Mouse (Mus musculus) liver, postnatal 0 days (tissue): Measurements from ENCODE around the gene Qars. TPM values are rescaled to one million over a fixed set of nuclear protein-coding genes. Genes with fewer than 3 reads are reported as not detected.

Experiments used
- ATAC-seq: fragments of 200-750 bp; cut with Nextera tagmentation; 2 replicates; pipeline ENCODE4 v1.8.0; 2017; ENCODE audit warnings: mild to moderate bottlenecking, moderate library complexity
- DNase-seq: peaks from one replicate; pipeline ENCODE4 v3.0.0-alpha.2; 2016
- H3K27ac ChIP-seq: fragments of 300-500 bp; sonication (generic); 2 replicates; pipeline ENCODE4 v1.5.1; 2014; ENCODE audit warnings: antibody characterized with exemption, moderate library complexity, mild to moderate bottlenecking, low read depth
- H3K27me3 ChIP-seq: fragments of 300-500 bp; sonication (generic); 2 replicates; pipeline ENCODE4 v1.6.1; 2014; ENCODE audit warnings: low read length, control low read depth, mixed read lengths; ENCODE audit not compliant: insufficient read depth
- H3K36me3 ChIP-seq: fragments of 300-500 bp; sonication (generic); replicated peaks from 2 replicates; pipeline ENCODE4 v1.6.1; 2014; ENCODE audit warnings: mild to moderate bottlenecking, control low read depth, low read length, moderate library complexity, mixed read lengths; ENCODE audit not compliant: insufficient read depth
- H3K4me1 ChIP-seq: fragments of 300-500 bp; sonication (generic); 2 replicates; pipeline ENCODE4 v1.6.1; 2014; ENCODE audit warnings: antibody characterized with exemption, mild to moderate bottlenecking, control low read depth; ENCODE audit not compliant: insufficient read depth
- H3K4me2 ChIP-seq: fragments of 300-500 bp; sonication (generic); 2 replicates; pipeline ENCODE4 v1.6.1; 2014; ENCODE audit warnings: low read depth, mild to moderate bottlenecking, low read length, moderate library complexity, mixed read lengths
- H3K4me3 ChIP-seq: fragments of 300-500 bp; sonication (generic); 2 replicates; pipeline ENCODE4 v1.5.1; 2014; ENCODE audit warnings: low read depth, low read length
- H3K9ac ChIP-seq: fragments of 300-500 bp; sonication (generic); replicated peaks from 2 replicates; pipeline ENCODE4 v1.6.1; 2014; ENCODE audit warnings: mild to moderate bottlenecking, moderate library complexity
- H3K9me3 ChIP-seq: fragments of 300-500 bp; sonication (generic); 2 replicates; pipeline ENCODE4 v1.6.1; 2016; ENCODE audit warnings: mild to moderate bottlenecking, control low read depth, low read length, mixed read lengths
- CTCF ChIP-seq: sonication (generic); IDR thresholded peaks from 2 replicates; pipeline ENCODE4 v1.5.1; 2016; ENCODE audit warnings: antibody characterized with exemption, low read depth
- EP300 ChIP-seq: IDR thresholded peaks from 2 replicates; pipeline ENCODE4 v1.6.1; 2016; ENCODE audit warnings: antibody characterized with exemption, low read depth, mild to moderate bottlenecking
- WGBS: fragments of 180-500 bp; shearing (Covaris S2); extraction: QIAGEN DNeasy Blood & Tissue Kit; methylation state at CpG from one replicate; pipeline ENCODE4 v1.1.7; 2014; ENCODE audit not compliant: insufficient replicate concordance; 5-methylcytosine and 5-hydroxymethylcytosine counted together
- polyA plus RNA-seq: library from polyadenylated mRNA; unstranded; fragments of >200 nt; fragmentation: Nextera tagmentation; extraction: Ambion mirVana; gene quantifications from 2 replicates; pipeline ENCODE4 v1.2.1, GENCODE M21; 2015

Qars gene
- polyA plus RNA-seq, 1 experiment from 2014 or later, result 33.0 TPM

DNA sequence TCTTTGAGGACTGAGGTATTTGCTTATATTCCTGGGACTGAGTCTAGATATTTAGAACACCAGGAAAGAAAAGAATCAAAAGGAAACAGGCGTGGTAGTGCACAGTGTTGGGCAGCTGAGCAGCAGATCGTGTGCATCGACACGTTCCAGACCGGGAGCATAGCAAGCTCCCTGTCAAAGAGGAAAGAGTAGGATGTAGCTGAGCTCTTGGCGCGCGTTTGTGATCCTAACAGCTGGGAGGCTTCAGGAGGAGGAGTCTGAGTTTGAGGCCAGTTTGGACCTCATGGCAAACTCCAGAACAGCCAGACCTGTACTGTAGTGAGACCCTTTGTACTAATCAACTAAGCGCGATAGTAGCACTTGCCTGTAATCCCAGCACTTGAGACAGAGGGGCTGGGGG is 45.3 kb upstream of the Qars start:
- Histone ChIP-seq H3K4me1 (peaks cover 18% of the 10 kb centered on the region), H3K9ac (no peak overlapping the region), H3K4me3 (no peak overlapping the region), H3K4me2 (0 out of 2 replicates have a peak overlapping the region, but pooled peaks have one; percentile 85), H3K36me3 (peaks cover 21% of the 10 kb centered on the region), H3K27ac (no peak overlapping the region), H3K9me3 (no peaks in the 10 kb centered on the region), H3K27me3 (no peaks in the 10 kb centered on the region)
- 85% methylated on average over 10 of the region's 10 CpGs for WGBS
- TF ChIP-seq CTCF, result no peak
- no peak for TF ChIP-seq EP300
- DNase-seq, result no peak
- no peak for ATAC-seq

DNA sequence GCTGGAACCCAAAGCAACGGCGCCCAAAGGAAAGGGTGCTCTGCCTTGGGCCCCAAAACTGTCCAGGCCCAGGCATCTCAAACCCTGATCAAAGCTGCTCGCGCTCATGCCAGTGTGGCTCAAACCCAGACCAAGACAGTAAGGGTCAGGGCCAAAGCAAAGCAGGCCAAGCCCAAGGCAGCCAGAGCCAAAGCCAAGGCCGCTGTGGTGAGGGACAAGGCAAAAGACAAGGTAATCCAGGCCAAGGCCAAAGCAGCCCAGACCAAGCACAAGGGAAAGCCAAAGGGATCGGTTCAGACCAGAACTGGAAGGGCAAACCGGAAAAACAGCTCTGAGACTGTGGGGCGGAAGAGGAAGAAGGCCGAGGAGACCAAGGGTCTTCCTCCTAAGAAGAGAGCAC is 43.8 kb upstream of the Qars start:
- Histone ChIP-seq H3K36me3 (peaks cover 21% of the 10 kb centered on the region), H3K27ac (no peak overlapping the region), H3K9ac (no peak overlapping the region), H3K9me3 (no peaks in the 10 kb centered on the region), H3K4me3 (no peak overlapping the region), H3K4me2 (no peak overlapping the region), H3K27me3 (no peaks in the 10 kb centered on the region), H3K4me1 (peaks cover 18% of the 10 kb centered on the region)
- ATAC-seq (no peak), DNase-seq (no peak)
- TF ChIP-seq CTCF (no peak), EP300 (no peak)
- 96% methylated on average over 9 of the region's 9 CpGs for WGBS

DNA sequence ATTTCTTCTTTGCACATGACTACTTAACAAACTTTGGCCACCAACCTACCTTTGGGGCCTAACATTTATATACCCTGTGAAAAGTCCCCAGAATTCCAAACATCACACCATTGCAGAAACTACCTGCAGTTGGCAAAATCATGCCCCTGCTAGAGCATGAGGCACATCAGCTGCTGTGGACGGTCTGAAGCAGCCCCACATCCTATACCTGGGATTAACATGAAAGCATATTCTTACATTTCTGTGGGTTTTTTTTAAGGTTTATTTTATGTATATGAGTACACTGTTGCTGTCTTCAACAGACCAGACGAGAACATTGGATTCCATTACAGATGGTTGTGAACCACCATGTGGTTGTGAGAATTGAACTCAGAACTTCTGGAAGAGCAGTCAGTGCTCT is 41.3 kb upstream of the Qars start:
- H3K4me1 ChIP-seq, result peaks cover 12% of the 10 kb centered on the region
- ATAC-seq, result no peak

GRCm38 (mm10) chr9:108469430-108469829 is 38.1 kb upstream of the Qars start:
- Histone ChIP-seq H3K27ac (no peak overlapping the region), H3K36me3 (peaks cover 6% of the 10 kb centered on the region; the same call in 1 of the 2 replicates), H3K9ac (no peak overlapping the region), H3K4me1 (no peaks in the 10 kb centered on the region), H3K27me3 (no peaks in the 10 kb centered on the region), H3K4me2 (no peak overlapping the region), H3K9me3 (no peaks in the 10 kb centered on the region), H3K4me3 (no peak overlapping the region)
- WGBS, result 69% methylated on average over 5 of the region's 5 CpGs
- TF ChIP-seq EP300 (no peak), CTCF (no peak)
- DNase-seq, result no peak
- ATAC-seq, result no peak

More for the DNA sequence above, 41.3 kb upstream of the Qars start:
- WGBS, result 85% methylated on average over 2 of the region's 2 CpGs
- no peak for DNase-seq
- Histone ChIP-seq H3K9me3 (no peaks in the 10 kb centered on the region), H3K36me3 (peaks cover 21% of the 10 kb centered on the region), H3K27ac (no peak overlapping the region), H3K4me3 (no peak overlapping the region), H3K9ac (no peak overlapping the region), H3K4me2 (no peak overlapping the region), H3K27me3 (no peaks in the 10 kb centered on the region)
- no peak for TF ChIP-seq CTCF

DNA sequence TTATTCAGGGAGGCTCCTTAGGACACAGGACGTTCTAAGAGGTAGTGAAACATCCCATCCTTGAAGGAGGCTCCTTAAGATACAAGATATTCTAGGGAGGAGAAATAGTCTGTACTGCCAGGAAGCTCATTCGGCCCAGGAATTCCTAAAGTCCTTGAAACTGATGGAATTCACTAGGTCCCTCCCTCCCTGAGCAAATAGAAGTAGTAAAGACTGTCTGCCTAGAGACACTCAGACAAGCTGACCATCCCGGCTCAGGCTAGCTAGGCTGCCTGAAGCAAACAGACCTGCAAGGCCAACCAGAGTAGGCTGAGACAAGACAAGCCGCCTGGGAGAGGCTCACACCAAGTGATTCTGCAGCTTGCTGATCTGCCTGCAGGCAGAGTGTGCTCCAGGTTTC is 37.7 kb upstream of the Qars start:
- WGBS, result 57% methylated on average over 4 of the region's 4 CpGs
- Histone ChIP-seq H3K4me1 (no peaks in the 10 kb centered on the region), H3K27me3 (no peaks in the 10 kb centered on the region), H3K36me3 (peaks cover 6% of the 10 kb centered on the region; the same call in 1 of the 2 replicates), H3K4me3 (no peak overlapping the region), H3K9ac (no peak overlapping the region), H3K9me3 (no peaks in the 10 kb centered on the region), H3K4me2 (no peak overlapping the region), H3K27ac (no peak overlapping the region)
- TF ChIP-seq EP300 (no peak), CTCF (no peak)
- DNase-seq (no peak), ATAC-seq (no peak)

DNA sequence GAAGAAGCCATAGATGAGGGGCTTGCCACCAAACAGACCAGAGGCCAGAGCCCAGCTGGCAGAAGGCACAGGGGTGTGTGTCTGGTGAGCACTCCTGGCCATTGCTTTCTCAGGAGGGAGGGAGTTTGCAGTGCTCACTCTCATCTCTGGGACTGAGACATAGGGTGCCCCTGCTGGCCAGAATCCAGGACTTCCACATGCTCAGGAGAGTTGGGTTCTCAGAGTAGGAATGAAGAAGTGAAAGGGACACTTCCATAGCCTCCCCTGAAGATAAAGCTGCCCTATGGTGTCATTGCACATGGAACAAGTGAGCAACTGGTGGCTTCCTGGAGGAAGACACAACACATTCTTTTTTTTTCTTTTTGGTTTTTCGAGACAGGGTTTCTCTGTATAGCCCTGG is 33.0 kb upstream of the Qars start:
- 63% methylated on average over 1 of the region's 1 CpGs for WGBS
- no peak overlapping the region for H3K27ac ChIP-seq

More for the DNA sequence above, 33.0 kb upstream of the Qars start:
- TF ChIP-seq EP300, result no peak
- peak; percentile 34 for TF ChIP-seq CTCF
- Histone ChIP-seq H3K4me1 (peaks cover 6% of the 10 kb centered on the region; the same call in 1 of the 2 replicates), H3K36me3 (no peaks in the 10 kb centered on the region), H3K4me3 (no peak overlapping the region), H3K9ac (no peak overlapping the region), H3K4me2 (no peak overlapping the region), H3K27me3 (no peaks in the 10 kb centered on the region), H3K9me3 (no peaks in the 10 kb centered on the region)
- ATAC-seq, result no peak
- DNase-seq, result no peak
